Mouse (Mus musculus): ENCODE results near the gene Tnfrsf25.

Gene Tnfrsf25

GRCm38 (mm10) chr4:152140441-152140840, 24.7 kb downstream of the Tnfrsf25 start:
- DNase-seq (ENCODE audit: low spot score in 2 of 2) = peak in 1 of 2 experiments; percentile 58

GRCm38 (mm10) chr4:152141521-152142135, 25.9 kb downstream of the Tnfrsf25 start:
- DNase-seq (ENCODE audit: low spot score in 2 of 2) = no peak

GRCm38 (mm10) chr4:152143632-152144031, 27.9 kb downstream of the Tnfrsf25 start:
- no peak for DNase-seq (ENCODE audit: low spot score in 2 of 2)

- no peak for DNase-seq (ENCODE audit: low spot score in 2 of 2)
Measured at GRCm38 (mm10) chr4:152145473-152145872, 29.7 kb downstream of the Tnfrsf25 start.

GRCm38 (mm10) chr4:152146033-152146827, 30.5 kb downstream of the Tnfrsf25 start:
- no peak for DNase-seq (ENCODE audit: low spot score in 2 of 2)

GRCm38 (mm10) chr4:152150546-152150945, 34.8 kb downstream of the Tnfrsf25 start:
- DNase-seq (ENCODE audit: low spot score in 2 of 2) = no peak

GRCm38 (mm10) chr4:152151451-152151965, 35.8 kb downstream of the Tnfrsf25 start:
- no peak for DNase-seq (ENCODE audit: low spot score in 2 of 2)

- DNase-seq (ENCODE audit: low spot score in 2 of 2) = peak; percentile 38 to 64
Measured at GRCm38 (mm10) chr4:152151966-152152544, 36.3 kb downstream of the Tnfrsf25 start, which contains the start of gene Espn. TSS of gene Espn (minus strand) at chr4:152152371.

GRCm38 (mm10) chr4:152153771-152154177, 38.0 kb downstream of the Tnfrsf25 start:
- peak; percentile 89 to 97 for DNase-seq (ENCODE audit: low spot score in 2 of 2)

- DNase-seq (ENCODE audit: low spot score in 2 of 2) = no peak
Measured at GRCm38 (mm10) chr4:152155019-152155418, 39.3 kb downstream of the Tnfrsf25 start.

- peak in 1 of 2 experiments; percentile 59 for DNase-seq (ENCODE audit: low spot score in 2 of 2)
Measured at GRCm38 (mm10) chr4:152157779-152158584, 42.2 kb downstream of the Tnfrsf25 start.

- DNase-seq (ENCODE audit: low spot score in 2 of 2) = no peak
Measured at GRCm38 (mm10) chr4:152158585-152159284, 43.0 kb downstream of the Tnfrsf25 start, which contains the start of gene Hes2. TSS of gene Hes2 (plus strand) at chr4:152158867.

GRCm38 (mm10) chr4:152159285-152159678, 43.5 kb downstream of the Tnfrsf25 start:
- DNase-seq (ENCODE audit: low spot score in 2 of 2) = no peak

- no peak for DNase-seq (ENCODE audit: low spot score in 2 of 2)
Measured at GRCm38 (mm10) chr4:152160748-152161147, 45.0 kb downstream of the Tnfrsf25 start.

GRCm38 (mm10) chr4:152161601-152162000, 45.9 kb downstream of the Tnfrsf25 start:
- DNase-seq (ENCODE audit: low spot score in 2 of 2) = no peak

GRCm38 (mm10) chr4:152162748-152163147, 47.0 kb downstream of the Tnfrsf25 start:
- DNase-seq (ENCODE audit: low spot score in 2 of 2) = no peak

- DNase-seq (ENCODE audit: low spot score in 2 of 2) = peak; percentile 37 to 84
Measured at GRCm38 (mm10) chr4:152165036-152165931, 49.5 kb downstream of the Tnfrsf25 start.

GRCm38 (mm10) chr4:152168052-152168451, 52.3 kb downstream of the Tnfrsf25 start:
- DNase-seq (ENCODE audit: low spot score in 2 of 2) = no peak

GRCm38 (mm10) chr4:152169103-152169502, 53.4 kb downstream of the Tnfrsf25 start:
- no peak for DNase-seq (ENCODE audit: low spot score in 2 of 2)

Measured in thymus, postnatal 10 days (tissue).